Mouse (Mus musculus) olfactory bulb, adult 2 months (tissue): ENCODE results near the gene Gpr176. TPM values are rescaled to one million over a fixed set of nuclear protein-coding genes. Genes with fewer than 3 reads are reported as not detected.

ENCODE experiments used
- H3K27ac ChIP-seq: fragments of 200-500 bp; 2 replicates; pipeline ENCODE4 v1.5.1; 2012; ENCODE audit warnings: low read depth, low read length; ENCODE audit not compliant: insufficient read depth
- H3K4me1 ChIP-seq: fragments of 200-500 bp; 2 replicates; pipeline ENCODE4 v1.6.1; 2012; ENCODE audit warnings: low read length; ENCODE audit not compliant: control insufficient read depth, insufficient read depth
- H3K4me3 ChIP-seq: fragments of 200-500 bp; 2 replicates; pipeline ENCODE4 v1.5.1; 2012; ENCODE audit warnings: mild to moderate bottlenecking, low read depth, low read length, moderate library complexity; ENCODE audit not compliant: insufficient read depth
- CTCF ChIP-seq: fragments of 200-500 bp; IDR thresholded peaks from 2 replicates; pipeline ENCODE4 v1.5.1; 2012; ENCODE audit warnings: low read depth, mild to moderate bottlenecking, low read length, moderate library complexity; ENCODE audit not compliant: insufficient read depth
- POLR2A ChIP-seq: fragments of 200-500 bp; IDR thresholded peaks from 2 replicates; pipeline ENCODE4 v1.6.1; 2012; ENCODE audit warnings: mild to moderate bottlenecking, low read depth, low read length, moderate library complexity; ENCODE audit not compliant: insufficient read depth
- WGBS: fragments of 180-500 bp; shearing (Covaris S2); methylation state at CpG from one replicate; pipeline ENCODE4 v1.1.7; 2018; 5-methylcytosine and 5-hydroxymethylcytosine counted together
- polyA plus RNA-seq: library from polyadenylated mRNA; stranded (reverse); fragments of >200 nt; gene quantifications from 2 replicates; pipeline ENCODE4 v1.2.4, GENCODE M21; 2012; ENCODE audit warnings: low replicate concordance; ENCODE audit not compliant: missing spikeins, insufficient read depth, insufficient read length

The Gpr176 gene
- polyA plus RNA-seq, 1 experiment, result not detected

- no peak overlapping the region for H3K4me3 ChIP-seq
- TF ChIP-seq POLR2A (no peak), CTCF (no peak)
- H3K4me1 ChIP-seq, result no peaks in the 10 kb centered on the region
- H3K27ac ChIP-seq, result no peak overlapping the region
- 77% methylated on average over 7 of the region's 7 CpGs for WGBS
These were observed 31.9 kb downstream of the Gpr176 start for GRCm38 (mm10) chr2:118341295-118341694.

GRCm38 (mm10) chr2:118336084-118336483 lies 37.1 kb downstream of the Gpr176 start:
- no peak overlapping the region for H3K27ac ChIP-seq
- TF ChIP-seq CTCF (no peak), POLR2A (no peak)
- peaks cover 5% of the 10 kb centered on the region for H3K4me1 ChIP-seq
- WGBS, result 61% methylated on average over 2 of the region's 2 CpGs
- H3K4me3 ChIP-seq, result no peak overlapping the region

GRCm38 (mm10) chr2:118322663-118323062 lies 50.6 kb downstream of the Gpr176 start:
- Histone ChIP-seq H3K4me3 (no peak overlapping the region), H3K27ac (no peak overlapping the region), H3K4me1 (no peaks in the 10 kb centered on the region)
- TF ChIP-seq POLR2A, result no peak
- TF ChIP-seq CTCF, result no peak
- WGBS, result 67% methylated on average over 3 of the region's 5 CpGs

GRCm38 (mm10) chr2:118321804-118322203 lies 51.4 kb downstream of the Gpr176 start:
- no peaks in the 10 kb centered on the region for H3K4me1 ChIP-seq
- H3K4me3 ChIP-seq, result no peak overlapping the region
- WGBS, result 87% methylated on average over 4 of the region's 4 CpGs
- TF ChIP-seq POLR2A (no peak), CTCF (no peak)
- no peak overlapping the region for H3K27ac ChIP-seq

- H3K4me3 ChIP-seq, result no peak overlapping the region
- 96% methylated on average over 4 of the region's 4 CpGs for WGBS
These were observed 52.1 kb downstream of the Gpr176 start for GRCm38 (mm10) chr2:118321094-118321493.

GRCm38 (mm10) chr2:118320519-118320918 lies 52.7 kb downstream of the Gpr176 start:
- H3K4me3 ChIP-seq, result no peak overlapping the region
- no peaks in the 10 kb centered on the region for H3K4me1 ChIP-seq
- H3K27ac ChIP-seq, result no peak overlapping the region
- 28% methylated on average over 4 of the region's 4 CpGs for WGBS
- TF ChIP-seq CTCF (no peak), POLR2A (no peak)

More at GRCm38 (mm10) chr2:118321094-118321493, 52.1 kb downstream of the Gpr176 start:
- no peak for TF ChIP-seq CTCF
- no peak for TF ChIP-seq POLR2A
- Histone ChIP-seq H3K4me1 (no peaks in the 10 kb centered on the region), H3K27ac (no peak overlapping the region)

GRCm38 (mm10) chr2:118319176-118319575 lies 54.0 kb downstream of the Gpr176 start:
- TF ChIP-seq CTCF, result no peak
- no peak for TF ChIP-seq POLR2A
- H3K4me1 ChIP-seq, result no peaks in the 10 kb centered on the region
- no peak overlapping the region for H3K4me3 ChIP-seq
- WGBS, result 64% methylated on average over 5 of the region's 5 CpGs
- no peak overlapping the region for H3K27ac ChIP-seq

GRCm38 (mm10) chr2:118316939-118317338 lies 56.3 kb downstream of the Gpr176 start:
- TF ChIP-seq POLR2A, result no peak
- TF ChIP-seq CTCF, result no peak

GRCm38 (mm10) chr2:118315656-118316402 lies 57.4 kb downstream of the Gpr176 start:
- Histone ChIP-seq H3K4me1 (no peaks in the 10 kb centered on the region), H3K4me3 (no peak overlapping the region), H3K27ac (no peak overlapping the region)
- 91% methylated on average over 12 of the region's 12 CpGs for WGBS
- TF ChIP-seq CTCF (no peak), POLR2A (no peak)

More at GRCm38 (mm10) chr2:118316939-118317338, 56.3 kb downstream of the Gpr176 start:
- WGBS, result 66% methylated on average over 2 of the region's 2 CpGs
- H3K4me3 ChIP-seq, result no peak overlapping the region
- no peak overlapping the region for H3K27ac ChIP-seq
- H3K4me1 ChIP-seq, result no peaks in the 10 kb centered on the region
